Mouse (Mus musculus): Measurements from ENCODE around the gene Pabpc1l.

Pabpc1l gene

GRCm38 (mm10) chr2:164025150-164025549 is at the start of gene Pabpc1l:
TSS of gene Pabpc1l (plus strand) at chr2:164025450.
- no peak for DNase-seq (ENCODE audit: low read depth, low spot score)

DNA sequence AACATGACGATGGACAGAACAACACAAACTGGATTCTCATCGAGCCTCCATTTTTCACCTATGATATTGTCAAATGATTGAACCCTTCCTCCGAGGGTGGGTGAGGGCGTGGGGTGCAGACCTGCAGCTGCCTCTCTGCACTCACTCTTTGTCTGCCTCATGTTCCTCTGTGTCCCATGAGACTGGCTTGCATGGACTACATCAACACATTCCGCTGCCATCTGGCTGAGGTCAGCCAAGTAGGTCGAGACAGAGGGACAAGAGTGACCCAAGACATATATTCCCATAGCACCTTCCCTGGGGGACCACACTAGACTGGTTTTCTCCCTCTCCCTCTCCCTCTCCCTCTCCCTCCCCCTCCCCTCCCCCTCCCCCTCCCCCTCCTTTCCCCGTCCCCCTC is 48.8 kb upstream of the Pabpc1l start:
- no peak for DNase-seq (ENCODE audit: low read depth, low spot score)

DNA sequence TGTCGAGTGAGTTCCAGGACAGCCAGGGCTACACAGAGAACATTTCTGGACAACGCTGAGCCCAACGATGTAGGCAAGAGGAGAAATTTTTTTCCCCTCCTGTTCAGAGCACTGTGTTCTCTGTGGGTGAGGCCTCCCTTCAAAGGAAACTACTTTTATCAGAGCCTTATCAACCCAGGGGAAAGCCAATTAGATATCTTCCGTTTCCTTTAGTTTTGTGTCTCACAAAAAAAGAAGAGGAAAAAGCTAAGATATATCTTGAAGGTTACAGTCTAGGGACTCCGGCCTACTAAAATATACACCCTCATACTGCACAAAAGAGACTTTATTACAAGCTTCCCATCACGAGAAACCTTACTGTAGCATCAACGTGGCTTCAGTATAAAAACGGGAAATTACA is 38.0 kb upstream of the Pabpc1l start:
- DNase-seq (ENCODE audit: low read depth, low spot score) = no peak

GRCm38 (mm10) chr2:163992871-163993270 is 32.4 kb upstream of the Pabpc1l start:
- DNase-seq (ENCODE audit: low read depth, low spot score) = no peak

- no peak for DNase-seq (ENCODE audit: low read depth, low spot score)
Measured at GRCm38 (mm10) chr2:163994654-163994976, 30.6 kb upstream of the Pabpc1l start, which contains the start of gene Ywhab. TSS of gene Ywhab (plus strand) at chr2:163994960.

GRCm38 (mm10) chr2:163994977-163995862 is 30.0 kb upstream of the Pabpc1l start:
- DNase-seq (ENCODE audit: low read depth, low spot score) = peak; percentile 95

GRCm38 (mm10) chr2:163996275-163996674 is 29.0 kb upstream of the Pabpc1l start:
- no peak for DNase-seq (ENCODE audit: low read depth, low spot score)

DNA sequence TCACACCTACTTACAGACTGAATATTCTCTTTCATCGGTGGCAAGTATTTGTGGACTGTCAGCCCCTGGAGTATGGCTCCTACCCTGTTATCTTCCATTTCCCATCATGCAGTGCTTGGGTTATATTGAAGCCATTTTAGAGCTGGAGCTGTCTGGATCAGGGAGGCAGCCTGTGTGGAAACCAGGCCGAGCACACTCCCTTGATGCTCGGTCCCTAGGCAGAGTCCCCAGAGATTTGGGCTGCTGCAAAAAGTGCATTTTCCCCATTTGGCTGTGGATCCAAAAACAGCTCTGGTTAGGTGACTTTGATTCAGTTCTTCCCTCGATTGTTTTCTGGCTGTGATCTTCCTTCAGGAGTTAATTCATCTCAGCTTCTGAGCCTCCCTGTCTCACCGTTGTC is 28.4 kb upstream of the Pabpc1l start:
- DNase-seq (ENCODE audit: low read depth, low spot score) = no peak

DNA sequence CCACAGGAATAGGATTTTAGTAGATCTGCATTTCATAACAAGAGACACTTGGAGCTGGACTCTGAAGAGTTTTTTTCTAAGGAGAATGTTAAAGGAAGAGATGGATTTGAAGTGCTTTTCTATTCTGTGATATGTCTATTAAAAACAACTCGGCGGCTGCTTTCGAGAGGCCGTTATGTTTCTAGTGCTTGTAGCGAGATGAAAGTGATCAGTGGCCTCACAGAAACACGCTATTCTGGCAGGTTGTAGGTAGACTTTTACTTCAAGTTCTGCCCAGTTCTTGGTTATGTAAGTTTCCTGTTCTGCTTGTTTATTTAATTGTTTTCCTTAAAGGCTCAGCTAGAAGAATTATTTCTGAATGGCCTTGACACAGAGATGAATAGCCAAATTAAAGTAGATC is 26.3 kb upstream of the Pabpc1l start:
- DNase-seq (ENCODE audit: low read depth, low spot score) = no peak

- DNase-seq (ENCODE audit: low read depth, low spot score) = no peak
Measured at GRCm38 (mm10) chr2:164002637-164003036, 22.6 kb upstream of the Pabpc1l start.

DNA sequence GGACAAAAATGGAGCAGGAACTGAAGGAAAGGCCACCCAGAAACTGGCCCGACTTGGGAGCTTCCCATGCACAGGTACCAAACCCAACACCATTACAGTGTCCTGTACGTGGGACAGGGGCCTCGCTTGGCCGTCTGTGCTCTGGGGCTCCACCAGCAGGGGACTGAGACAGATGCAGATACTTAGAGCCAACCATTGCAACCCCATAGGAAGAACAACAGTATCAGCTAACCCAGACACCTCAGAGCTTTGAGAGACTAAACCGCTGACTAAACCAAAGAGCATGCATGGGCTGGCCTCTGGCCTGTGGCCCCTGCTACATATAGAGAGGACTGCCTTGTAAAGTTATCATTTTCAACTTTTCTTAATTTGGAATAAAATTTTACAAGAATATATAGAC is 20.7 kb upstream of the Pabpc1l start:
- DNase-seq (ENCODE audit: low read depth, low spot score) = no peak

GRCm38 (mm10) chr2:164006932-164007331 is 18.3 kb upstream of the Pabpc1l start:
- no peak for DNase-seq (ENCODE audit: low read depth, low spot score)

- DNase-seq (ENCODE audit: low read depth, low spot score) = no peak
Measured at GRCm38 (mm10) chr2:164007547-164007946, 17.7 kb upstream of the Pabpc1l start.

DNA sequence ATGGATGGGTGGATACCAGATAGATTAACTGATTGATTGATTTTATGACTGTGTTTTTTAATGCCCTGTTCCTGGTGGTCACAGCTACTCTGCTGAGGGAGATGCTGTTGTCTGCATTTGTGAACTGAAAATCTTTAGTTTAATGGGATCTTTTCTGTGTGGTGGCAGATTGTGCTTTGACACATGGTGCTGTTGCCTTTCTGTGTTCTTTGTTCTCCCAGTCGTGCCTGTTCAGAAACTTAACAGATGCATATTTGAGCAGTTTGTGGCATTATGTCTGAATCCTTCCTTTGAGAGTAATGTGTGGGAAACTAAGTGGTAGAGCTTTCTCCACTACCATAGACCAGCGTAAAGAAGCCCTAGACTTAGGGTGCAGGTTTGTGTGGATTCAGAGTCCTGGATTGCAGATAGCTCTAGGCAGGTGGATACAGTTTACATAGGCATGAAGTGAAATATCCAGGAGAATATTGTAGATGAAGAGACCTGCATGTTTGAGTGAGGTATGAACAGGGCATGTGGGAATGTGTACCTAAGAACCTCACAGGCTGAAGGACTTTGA is 17.2 kb upstream of the Pabpc1l start:
- DNase-seq (ENCODE audit: low read depth, low spot score) = no peak

DNA sequence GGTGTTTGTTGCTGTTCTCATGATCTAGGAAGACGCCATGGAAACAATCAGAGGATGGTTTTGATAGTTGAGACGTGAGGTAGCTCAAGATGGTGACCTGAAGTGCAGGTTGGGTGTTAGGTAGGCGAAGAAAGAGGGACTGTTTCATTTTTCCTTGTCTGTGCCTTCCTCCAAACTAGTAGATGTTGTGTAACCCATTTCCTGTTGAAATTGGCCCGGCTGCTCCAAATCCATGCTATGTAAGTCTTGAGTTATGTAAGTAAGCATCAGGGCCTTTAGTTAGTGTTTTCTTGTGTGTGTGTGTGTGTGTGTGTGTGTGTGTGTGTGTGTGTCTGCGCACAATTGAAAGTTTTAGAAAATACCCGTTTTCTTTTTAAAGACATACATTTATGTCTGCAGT is 16.0 kb upstream of the Pabpc1l start:
- no peak for DNase-seq (ENCODE audit: low read depth, low spot score)

GRCm38 (mm10) chr2:164010496-164010895 is 14.8 kb upstream of the Pabpc1l start:
- DNase-seq (ENCODE audit: low read depth, low spot score) = no peak

DNA sequence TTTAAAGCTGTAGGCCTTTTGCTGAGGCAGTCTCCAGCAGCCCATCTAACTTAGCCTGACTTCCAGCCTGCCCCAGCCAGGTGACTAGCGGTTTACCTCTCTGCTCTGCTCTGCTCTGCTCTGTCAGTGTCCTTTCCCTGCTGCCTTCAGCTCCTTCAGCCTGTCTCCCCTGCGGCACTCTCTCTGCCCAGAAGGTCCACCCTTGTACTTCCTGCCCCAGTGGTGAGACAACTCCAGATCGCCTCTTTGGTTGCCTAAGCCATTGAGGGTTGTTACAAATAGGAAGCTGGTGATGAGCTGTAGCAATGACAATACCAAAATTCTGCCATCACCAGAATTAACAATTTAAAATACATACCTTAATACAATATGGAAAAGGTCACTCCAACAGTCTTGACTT is 14.3 kb upstream of the Pabpc1l start:
- no peak for DNase-seq (ENCODE audit: low read depth, low spot score)

GRCm38 (mm10) chr2:164015304-164015703 is 9.9 kb upstream of the Pabpc1l start:
- no peak for DNase-seq (ENCODE audit: low read depth, low spot score)

DNA sequence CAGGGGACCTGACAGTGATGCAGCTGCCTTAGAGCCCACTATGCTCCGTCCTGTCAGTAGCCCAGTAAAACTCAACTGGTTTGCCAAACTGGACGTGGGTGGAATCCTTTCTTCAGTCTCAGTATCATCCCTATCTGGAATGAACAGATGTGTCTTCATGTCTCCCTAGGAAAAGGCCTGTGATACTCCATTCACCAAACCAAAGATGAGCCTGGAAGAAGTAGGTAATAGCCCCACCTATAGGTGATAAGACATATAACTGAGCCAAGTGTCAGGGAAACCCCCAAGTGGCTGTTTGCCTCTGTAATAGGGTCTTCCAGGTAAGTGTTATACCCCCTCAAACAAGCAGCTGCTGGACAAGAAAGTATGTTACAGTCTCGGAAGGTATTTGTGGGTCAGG is 6.3 kb upstream of the Pabpc1l start:
- no peak for DNase-seq (ENCODE audit: low read depth, low spot score)

DNA sequence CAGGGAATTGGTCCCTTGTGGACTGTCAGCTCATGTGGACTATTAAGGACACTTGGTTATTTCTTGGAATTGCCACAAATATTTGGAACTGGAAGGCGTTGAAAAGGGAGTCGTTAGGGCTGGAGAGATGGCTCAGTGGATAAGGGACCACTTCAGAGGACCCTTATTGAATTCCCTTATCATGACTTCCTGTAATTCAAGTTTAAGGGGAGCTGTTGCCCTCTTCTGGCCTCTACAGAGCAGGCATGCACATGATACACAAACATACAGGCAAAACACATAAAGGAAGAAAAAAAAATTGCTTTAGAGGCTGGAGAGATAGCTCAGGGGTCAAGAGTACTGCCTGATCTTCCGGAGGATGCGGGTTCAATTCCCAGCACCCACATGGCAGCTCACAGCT is 5.3 kb upstream of the Pabpc1l start:
- no peak for DNase-seq (ENCODE audit: low read depth, low spot score)

DNA sequence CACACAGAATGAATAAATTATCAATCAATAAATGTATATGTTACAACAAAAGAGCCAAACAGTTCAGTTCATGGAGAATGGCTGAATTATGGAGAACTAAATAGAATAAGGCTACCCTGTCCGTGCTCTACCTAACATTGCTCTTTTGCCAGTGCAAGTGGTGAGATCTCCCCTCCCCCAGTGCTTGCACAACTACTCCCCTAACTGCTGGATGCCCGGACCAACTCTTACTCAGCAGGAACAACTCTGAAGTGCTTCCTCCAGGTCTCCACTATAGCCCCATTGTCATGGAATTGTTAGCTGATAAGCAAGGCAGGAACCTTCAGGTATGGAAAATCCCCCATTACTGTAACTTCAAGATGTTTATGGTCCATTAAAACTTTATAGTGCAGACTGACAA is 3.1 kb upstream of the Pabpc1l start:
- DNase-seq (ENCODE audit: low read depth, low spot score) = no peak

GRCm38 (mm10) chr2:164031147-164031546 is 5.9 kb downstream of the Pabpc1l start:
- no peak for DNase-seq (ENCODE audit: low read depth, low spot score)

GRCm38 (mm10) chr2:164032973-164033372 is 7.7 kb downstream of the Pabpc1l start:
- no peak for DNase-seq (ENCODE audit: low read depth, low spot score)

Data from embryo, embryonic 11.5 days (tissue).